Mouse (Mus musculus) hindbrain, embryonic 14.5 days (tissue): Measurements from ENCODE around the gene Ago4. TPM values are rescaled to one million over a fixed set of nuclear protein-coding genes. Genes with fewer than 3 reads are reported as not detected.

Experiments used
- ATAC-seq: fragments of 200-750 bp; cut with Nextera tagmentation; 2 replicates; pipeline ENCODE4 v1.8.0; 2017; ENCODE audit warnings: moderate number of reproducible peaks, mild to moderate bottlenecking, moderate TSS enrichment, moderate library complexity; ENCODE audit not compliant: low FRiP score
- DNase-seq: peaks from one replicate; pipeline ENCODE4 v3.0.0-alpha.2; 2015; ENCODE audit warnings: low spot score
- H3K27ac ChIP-seq: fragments of 300-500 bp; sonication (generic); 2 replicates; pipeline ENCODE4 v1.5.1; 2014; ENCODE audit warnings: mild to moderate bottlenecking, moderate library complexity
- H3K27me3 ChIP-seq: fragments of 300-500 bp; sonication (generic); 2 replicates; pipeline ENCODE4 v1.6.1; 2014; ENCODE audit warnings: mild to moderate bottlenecking, low read length, mixed read lengths; ENCODE audit not compliant: control insufficient read depth, insufficient read depth
- H3K36me3 ChIP-seq: fragments of 300-500 bp; sonication (generic); replicated peaks from 2 replicates; pipeline ENCODE4 v1.6.1; 2014; ENCODE audit not compliant: control insufficient read depth, insufficient read depth
- H3K4me1 ChIP-seq: fragments of 300-500 bp; sonication (generic); replicated peaks from 2 replicates; pipeline ENCODE4 v1.6.1; 2014; ENCODE audit warnings: antibody characterized with exemption, low read length, mixed read lengths; ENCODE audit not compliant: control insufficient read depth, insufficient read depth
- H3K4me2 ChIP-seq: fragments of 300-500 bp; sonication (generic); replicated peaks from 2 replicates; pipeline ENCODE4 v1.6.1; 2014; ENCODE audit warnings: mild to moderate bottlenecking, moderate library complexity
- H3K4me3 ChIP-seq: fragments of 300-500 bp; sonication (generic); replicated peaks from 2 replicates; pipeline ENCODE4 v1.5.1; 2014; ENCODE audit warnings: mild to moderate bottlenecking, low read length
- H3K9ac ChIP-seq: fragments of 300-500 bp; sonication (generic); 2 replicates; pipeline ENCODE4 v1.6.1; 2014
- H3K9me3 ChIP-seq: fragments of 300-500 bp; sonication (generic); 2 replicates; pipeline ENCODE4 v1.6.1; 2016; ENCODE audit warnings: low read length; ENCODE audit not compliant: control insufficient read depth
- WGBS: fragments of 180-500 bp; shearing (Covaris S2); extraction: QIAGEN DNeasy Blood & Tissue Kit; methylation state at CpG from one replicate; pipeline ENCODE4 v1.1.7; 2014; 5-methylcytosine and 5-hydroxymethylcytosine counted together
- microRNA-seq: library from miRNA; unstranded; fragments of <30 nt; microRNA quantifications from one replicate; pipeline ENCODE4, GENCODE M21; 2016
- polyA plus RNA-seq: library from polyadenylated mRNA; unstranded; fragments of >200 nt; fragmentation: Nextera tagmentation; extraction: Ambion mirVana; gene quantifications from 2 replicates; pipeline ENCODE4 v1.2.1, GENCODE M21; 2014

Ago4 gene
- polyA plus RNA-seq, 1 experiment from 2014 or later = 9.8 TPM

DNA sequence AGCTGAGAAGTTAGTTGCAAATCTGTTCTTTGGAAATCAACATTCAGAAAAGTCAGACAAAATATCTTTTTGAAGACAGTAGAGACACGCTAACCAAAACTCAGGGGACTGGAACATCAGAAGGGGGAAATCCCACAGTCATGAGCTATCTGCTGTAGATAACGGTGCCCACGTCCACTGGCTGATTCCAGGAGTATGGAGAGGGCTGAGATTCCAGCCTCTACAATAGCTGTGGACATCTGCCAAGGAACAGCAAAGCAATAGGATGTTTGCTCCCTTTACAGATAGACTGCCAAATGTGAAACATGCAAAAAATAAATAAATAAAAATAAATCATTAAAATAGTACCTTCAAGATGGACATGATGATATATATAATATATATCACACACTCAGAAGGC is 88.7 kb downstream of the Ago4 start:
- ATAC-seq (no peak), DNase-seq (no peak)
- 86% methylated on average over 3 of the region's 3 CpGs for WGBS
- Histone ChIP-seq H3K4me3 (no peak overlapping the region), H3K27ac (no peak overlapping the region), H3K27me3 (no peaks in the 10 kb centered on the region), H3K9me3 (no peaks in the 10 kb centered on the region), H3K36me3 (peaks cover 99% of the 10 kb centered on the region), H3K9ac (no peak overlapping the region), H3K4me1 (no peaks in the 10 kb centered on the region), H3K4me2 (no peak overlapping the region)

Small RNA genes within 50 kb of the gene (microRNA-seq; reads per million reads assigned to microRNA genes)
- not detected for gene Mir7119

Other genes with a start within 250 kb of the Ago4 start
- 8.1 and 9.9 TPM in 2 replicates for gene Col8a2, start 246.7 kb downstream of the Ago4 start, polyA plus RNA-seq
- gene Adprhl2, start 211.8 kb downstream of the Ago4 start, polyA plus RNA-seq = 56.4 and 57.9 TPM in 2 replicates
- 7.2 and 8.2 TPM in 2 replicates for gene Tekt2, start 207.8 kb downstream of the Ago4 start, polyA plus RNA-seq
- 14.3 and 19.7 TPM in 2 replicates for gene Ago3, start 103.9 kb downstream of the Ago4 start, polyA plus RNA-seq
- gene Ago1, start 64.9 kb downstream of the Ago4 start, polyA plus RNA-seq = 14.3 and 15.0 TPM in 2 replicates
- gene Clspn, start 23.5 kb upstream of the Ago4 start, polyA plus RNA-seq = 3.7 and 5.8 TPM in 2 replicates
- gene 5730409E04Rik, start 76.3 kb upstream of the Ago4 start, polyA plus RNA-seq = 15.6 and 16.8 TPM in 2 replicates
- 432 and 451 TPM in 2 replicates for gene Psmb2, start 144.2 kb upstream of the Ago4 start, polyA plus RNA-seq
- gene Tfap2e, start 202.8 kb upstream of the Ago4 start, polyA plus RNA-seq = 0.48 and 0.54 TPM in 2 replicates
- 116 and 123 TPM in 2 replicates for gene Ncdn, start 220.0 kb upstream of the Ago4 start, polyA plus RNA-seq
- gene AU040320, start 220.1 kb upstream of the Ago4 start, polyA plus RNA-seq = 37.3 and 42.6 TPM in 2 replicates